Mouse (Mus musculus) stomach, postnatal 0 days (tissue): ENCODE measurements around the gene Rmnd1.

ENCODE experiments used
- CTCF ChIP-seq: IDR thresholded peaks from 2 replicates; pipeline ENCODE4 v1.5.1; 2016; ENCODE audit warnings: antibody characterized with exemption, low read depth, mild to moderate bottlenecking, moderate library complexity
- EP300 ChIP-seq: optimal IDR thresholded peaks from 2 replicates; pipeline ENCODE3; 2016; ENCODE audit warnings: antibody characterized with exemption

DNA sequence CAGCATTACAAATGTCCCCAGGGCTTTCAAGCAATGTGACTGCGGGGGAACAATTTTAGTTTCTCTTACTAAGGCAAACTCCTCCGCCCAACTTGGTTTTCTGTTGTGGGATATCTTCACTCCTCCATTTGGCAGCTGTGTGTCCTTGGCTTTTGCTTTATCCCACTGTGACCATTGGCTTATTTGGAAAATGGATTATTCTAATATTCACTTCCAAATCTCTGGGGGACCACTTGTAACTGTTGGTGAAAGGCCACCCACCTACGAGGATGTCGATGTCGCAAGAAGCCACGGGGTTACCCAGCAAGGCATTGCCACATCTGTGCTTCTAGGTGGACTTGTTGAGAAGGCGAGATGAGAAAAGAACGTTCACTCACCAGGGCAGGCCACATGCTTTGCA is 49.5 kb upstream of the Rmnd1 start:
- no peak for TF ChIP-seq CTCF
- TF ChIP-seq EP300, result no peak
